Mouse (Mus musculus): ENCODE results near the gene Tial1.

The Tial1 gene

GRCm38 (mm10) chr7:128461285-128462215, at the start of gene Tial1:
TSS of gene Tial1 (minus strand) at chr7:128461717.
- peak; percentile 99 for DNase-seq (ENCODE audit: low read depth)

GRCm38 (mm10) chr7:128504091-128504490, 42.6 kb upstream of the Tial1 start:
- no peak for DNase-seq (ENCODE audit: low read depth)

- peak; percentile 16 for DNase-seq (ENCODE audit: low read depth)
Measured at GRCm38 (mm10) chr7:128499801-128500200, 38.3 kb upstream of the Tial1 start.

- no peak for DNase-seq (ENCODE audit: low read depth)
Measured at GRCm38 (mm10) chr7:128494546-128494945, 33.0 kb upstream of the Tial1 start.

DNA sequence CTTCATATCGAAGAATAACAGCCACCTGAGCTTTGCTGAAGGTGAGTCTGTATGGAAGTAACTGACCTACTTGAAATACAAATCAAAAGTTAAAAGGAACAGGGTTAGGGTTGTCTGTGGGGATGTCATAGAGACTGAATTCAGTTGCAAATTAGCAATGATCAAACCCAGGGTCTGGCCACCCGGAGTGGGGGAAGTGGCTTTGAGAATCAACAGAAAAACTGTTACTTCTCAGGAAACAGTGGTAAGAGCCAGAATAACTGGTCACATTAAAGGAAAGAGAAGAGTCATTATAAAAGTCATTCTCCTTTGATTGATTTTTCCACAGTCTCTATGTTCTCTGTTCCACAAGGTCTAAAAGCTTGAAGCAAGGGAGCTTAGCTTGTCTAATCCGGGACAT, 27.5 kb upstream of the Tial1 start:
- no peak for DNase-seq (ENCODE audit: low read depth)

GRCm38 (mm10) chr7:128474322-128474721, 12.8 kb upstream of the Tial1 start:
- DNase-seq (ENCODE audit: low read depth), result peak; percentile 57

DNA sequence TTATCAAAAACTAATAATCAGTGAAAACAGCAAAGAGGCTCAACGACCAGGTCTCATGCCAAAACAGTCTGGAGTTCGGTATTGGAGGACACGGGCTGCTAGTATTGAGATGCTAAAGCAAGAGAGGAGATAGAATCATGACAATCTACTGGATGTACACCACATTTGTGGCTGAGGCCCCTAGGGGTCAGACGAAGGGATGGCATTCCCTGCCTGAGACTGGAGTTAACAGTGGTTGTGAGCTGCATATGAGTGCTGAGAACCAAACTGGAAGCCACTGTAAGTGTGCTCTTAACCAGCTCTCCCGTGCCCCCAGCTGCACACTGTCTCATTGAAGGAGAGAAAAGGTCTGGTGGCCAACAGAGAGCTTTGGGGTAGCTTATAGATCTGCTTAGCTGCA, 889 bp upstream of the Tial1 start:
- no peak for DNase-seq (ENCODE audit: low read depth)

- no peak for DNase-seq (ENCODE audit: low read depth)
Measured at GRCm38 (mm10) chr7:128460865-128461228, 670 bp downstream of the Tial1 start.

DNA sequence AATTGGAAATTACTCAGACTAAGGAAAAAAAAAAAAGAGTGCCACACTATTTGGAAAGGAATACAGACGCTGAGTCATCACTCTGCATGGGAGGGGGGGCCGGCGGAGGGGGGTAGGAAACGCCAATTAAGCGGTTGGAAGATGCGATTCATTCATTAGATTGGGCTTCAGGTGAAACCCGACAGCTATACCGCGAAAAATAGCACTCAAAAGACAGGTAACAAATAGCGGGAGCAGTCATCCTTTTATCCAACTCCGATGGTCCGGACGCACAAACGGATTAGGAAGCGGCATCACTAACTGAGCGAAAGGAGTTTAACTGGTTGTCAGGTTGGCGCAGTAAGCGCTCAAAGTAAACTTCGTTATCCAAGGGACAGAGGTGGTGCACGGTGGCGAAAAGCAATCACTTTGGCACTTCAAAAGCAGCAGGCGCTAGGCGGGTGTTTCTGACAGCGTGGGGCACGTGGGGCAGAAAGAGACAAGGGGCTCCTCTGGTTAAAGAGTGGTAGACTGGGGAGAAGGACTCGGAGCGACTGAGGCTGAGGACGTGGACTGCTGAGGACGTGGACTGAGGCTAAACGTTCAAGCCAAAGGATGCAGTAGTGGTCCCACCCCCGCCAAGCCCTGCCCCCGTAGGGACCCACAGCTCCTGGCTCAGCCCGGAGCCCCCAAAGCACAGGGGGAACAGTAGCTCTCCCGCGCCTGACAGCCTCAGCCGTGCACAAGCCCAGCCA, 1.2 kb downstream of the Tial1 start:
- peak; percentile 35 for DNase-seq (ENCODE audit: low read depth)

DNA sequence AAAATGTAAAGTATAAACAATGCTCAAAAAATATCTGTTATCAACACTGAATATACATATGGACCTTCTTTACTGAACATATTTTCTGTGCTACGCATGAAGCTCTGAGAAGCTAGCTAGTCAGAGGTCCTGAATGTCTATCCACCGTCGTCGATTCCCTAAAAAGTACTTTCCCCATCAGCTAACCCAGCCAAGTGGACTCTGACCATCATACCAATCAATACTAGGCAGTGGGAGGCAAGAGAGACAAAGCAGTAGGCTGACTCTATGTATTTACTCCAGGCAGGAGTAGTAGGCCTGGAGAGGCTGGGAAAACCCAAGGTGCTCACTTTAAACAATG, 1.8 kb downstream of the Tial1 start:
- no peak for DNase-seq (ENCODE audit: low read depth)

DNA sequence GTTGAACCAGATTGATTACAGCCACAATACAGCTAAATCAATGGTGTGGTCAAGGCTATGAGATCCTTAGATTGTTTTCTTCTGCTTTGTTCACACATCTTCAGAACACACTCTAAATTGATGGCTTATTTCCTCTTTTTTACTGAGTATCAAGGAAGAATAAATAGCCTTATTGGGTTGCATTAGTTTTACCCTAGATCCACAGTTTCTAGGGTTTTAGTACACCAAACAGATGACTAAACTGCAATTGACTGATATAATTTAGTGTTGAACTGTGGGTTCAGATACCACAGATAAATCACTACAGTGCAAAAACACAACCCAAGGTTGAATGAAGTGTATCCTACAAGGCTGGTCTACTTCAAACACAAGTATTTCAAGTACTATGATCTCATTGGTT, 3.5 kb downstream of the Tial1 start:
- no peak for DNase-seq (ENCODE audit: low read depth)

DNA sequence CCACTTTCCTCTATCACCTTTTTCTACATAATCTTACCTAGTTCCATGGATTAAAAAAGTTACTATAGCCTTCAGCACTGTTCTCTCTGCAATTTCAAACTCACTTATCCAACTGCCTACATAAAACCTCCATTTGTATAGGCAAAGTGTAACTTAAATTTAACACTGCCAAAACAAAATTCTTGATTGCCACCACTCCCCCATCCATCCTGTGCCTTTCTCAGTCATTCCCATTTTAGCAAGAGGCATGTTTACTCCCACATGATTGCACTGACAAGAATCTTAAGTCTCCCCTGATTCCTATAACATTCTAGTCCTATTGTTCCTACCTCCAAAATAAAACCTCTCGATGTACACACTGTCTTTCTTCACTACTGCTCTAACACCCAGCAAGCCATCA, 8.8 kb downstream of the Tial1 start:
- no peak for DNase-seq (ENCODE audit: low read depth)

DNA sequence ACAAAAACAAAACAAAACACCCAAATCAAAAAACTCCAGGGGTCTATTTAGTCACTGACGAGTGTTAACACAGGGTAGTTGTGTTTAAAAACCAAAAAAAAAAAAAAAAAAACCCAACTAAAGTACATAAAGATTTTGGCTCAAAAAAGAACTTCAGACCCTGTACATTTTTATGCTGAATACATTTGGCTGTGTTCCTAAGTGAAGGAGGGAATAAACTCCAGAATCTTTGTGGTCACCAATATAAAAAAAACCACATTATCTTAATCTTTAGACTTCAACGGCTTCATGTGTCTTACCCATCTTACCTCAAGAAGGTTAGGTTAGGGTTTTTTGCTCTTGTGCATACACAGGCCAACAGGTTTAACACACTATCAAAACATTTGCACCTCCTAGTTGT, 20.9 kb downstream of the Tial1 start:
- DNase-seq (ENCODE audit: low read depth), result no peak

DNA sequence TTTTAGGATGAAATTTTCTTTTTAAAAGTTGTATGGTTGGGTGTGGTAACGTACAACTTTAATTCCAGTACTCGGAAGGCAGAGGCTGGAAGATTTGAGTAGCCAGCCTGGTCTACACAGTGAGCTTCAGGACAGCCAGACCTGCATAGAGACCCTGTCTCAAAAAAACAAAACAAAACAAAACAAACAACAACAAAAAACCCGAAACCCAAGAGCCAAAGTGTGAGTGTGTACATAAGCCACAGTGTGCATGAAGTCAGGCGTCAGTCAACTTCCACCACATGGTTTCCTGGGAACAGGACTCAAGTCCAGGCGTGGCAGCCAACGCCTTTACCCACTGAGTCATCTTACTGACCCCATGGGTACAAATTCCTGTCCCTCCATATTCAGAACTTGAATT, 22.3 kb downstream of the Tial1 start:
- no peak for DNase-seq (ENCODE audit: low read depth)

- no peak for DNase-seq (ENCODE audit: low read depth)
Measured at GRCm38 (mm10) chr7:128438131-128438530, 23.4 kb downstream of the Tial1 start.

- no peak for DNase-seq (ENCODE audit: low read depth)
Measured at GRCm38 (mm10) chr7:128433213-128433612, 28.3 kb downstream of the Tial1 start.

DNA sequence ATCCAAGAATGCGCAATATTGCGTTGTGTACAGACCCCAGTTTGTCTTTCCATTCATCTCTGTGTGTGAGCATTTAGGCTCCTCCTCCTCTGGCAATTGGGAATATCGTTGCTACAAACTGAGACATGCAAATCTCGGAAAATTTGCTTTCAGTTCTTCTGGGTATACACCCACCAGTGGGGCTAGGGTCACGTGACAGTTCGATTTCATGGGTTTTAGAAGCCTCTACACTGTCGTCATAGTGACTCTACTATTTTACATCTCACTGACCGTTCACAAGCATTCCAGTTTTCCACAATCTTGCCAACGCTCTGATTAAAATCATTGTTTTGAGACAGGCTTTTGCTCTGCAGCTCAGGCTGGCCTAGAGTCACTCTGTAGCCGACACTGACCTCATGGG, 28.9 kb downstream of the Tial1 start:
- DNase-seq (ENCODE audit: low read depth), result no peak

- DNase-seq (ENCODE audit: low read depth), result peak; percentile 53
Measured at GRCm38 (mm10) chr7:128422491-128422890, 39.0 kb downstream of the Tial1 start.

- DNase-seq (ENCODE audit: low read depth), result no peak
Measured at GRCm38 (mm10) chr7:128421701-128422100, 39.8 kb downstream of the Tial1 start.

DNA sequence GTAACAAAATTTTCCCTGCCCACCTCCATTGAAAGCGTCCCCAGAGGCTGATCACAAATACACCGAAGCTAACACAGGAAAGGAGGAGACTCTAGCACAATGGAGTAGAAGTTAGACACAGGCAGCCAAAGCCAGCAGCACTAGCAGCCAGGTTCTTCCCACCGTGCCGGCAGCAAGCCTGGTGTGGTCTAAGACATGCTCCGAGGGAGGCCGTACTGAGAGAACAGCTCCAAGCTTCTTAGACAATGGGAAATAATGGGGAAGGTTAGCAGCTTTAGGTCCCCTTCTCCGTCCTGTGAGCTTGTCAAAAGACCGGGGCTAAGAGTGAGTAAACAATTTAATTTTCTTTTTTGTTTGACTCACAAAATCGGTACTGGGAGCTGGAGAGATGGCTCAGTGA, 41.8 kb downstream of the Tial1 start:
- no peak for DNase-seq (ENCODE audit: low read depth)

DNA sequence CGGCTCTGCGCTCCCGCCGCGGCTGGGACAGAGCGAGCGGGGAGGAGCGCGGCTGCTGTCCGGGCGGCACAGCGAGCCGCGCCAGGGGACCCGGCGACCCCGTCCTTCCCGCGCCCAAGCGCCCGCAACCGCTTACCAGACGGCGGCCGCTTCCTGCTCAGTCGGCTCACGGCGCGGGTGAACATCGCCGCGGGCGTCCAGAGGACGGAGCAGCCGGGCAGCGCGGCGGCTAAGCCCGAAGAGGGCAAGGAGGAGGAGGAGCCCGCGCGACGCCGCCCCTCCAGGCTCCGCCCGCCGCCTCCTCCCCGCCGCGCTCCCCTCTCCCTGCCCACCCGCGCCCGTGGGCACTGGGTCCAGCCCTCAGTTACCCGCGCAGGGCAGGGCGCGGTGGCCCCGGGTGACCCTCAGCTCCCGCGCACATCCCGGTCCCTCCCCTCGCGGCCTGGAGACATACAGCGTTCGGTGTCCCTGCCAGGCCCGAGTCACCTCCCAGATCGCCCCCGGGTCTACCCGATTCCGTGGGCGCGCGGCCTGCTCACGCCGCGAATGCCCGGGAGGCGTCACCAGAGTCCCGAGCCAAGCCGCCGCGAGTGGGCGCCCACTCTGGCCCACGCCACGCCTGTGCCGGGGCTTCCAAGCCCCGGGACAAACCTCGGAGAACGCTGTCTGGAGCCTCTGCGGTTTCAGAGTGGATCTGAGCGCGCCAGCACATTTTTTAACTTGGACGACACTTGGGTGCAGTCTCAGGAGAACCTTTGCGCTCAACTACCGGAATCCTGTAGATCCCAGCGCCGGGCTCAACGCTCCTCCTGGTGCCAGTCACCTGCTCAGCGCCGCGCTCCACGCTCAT, 43.4 kb downstream of the Tial1 start, which contains the start of gene Rgs10:
Rgs10 (minus strand) TSS at position 829 of the 850 bp plus-strand sequence.
- DNase-seq (ENCODE audit: low read depth), result no peak

DNA sequence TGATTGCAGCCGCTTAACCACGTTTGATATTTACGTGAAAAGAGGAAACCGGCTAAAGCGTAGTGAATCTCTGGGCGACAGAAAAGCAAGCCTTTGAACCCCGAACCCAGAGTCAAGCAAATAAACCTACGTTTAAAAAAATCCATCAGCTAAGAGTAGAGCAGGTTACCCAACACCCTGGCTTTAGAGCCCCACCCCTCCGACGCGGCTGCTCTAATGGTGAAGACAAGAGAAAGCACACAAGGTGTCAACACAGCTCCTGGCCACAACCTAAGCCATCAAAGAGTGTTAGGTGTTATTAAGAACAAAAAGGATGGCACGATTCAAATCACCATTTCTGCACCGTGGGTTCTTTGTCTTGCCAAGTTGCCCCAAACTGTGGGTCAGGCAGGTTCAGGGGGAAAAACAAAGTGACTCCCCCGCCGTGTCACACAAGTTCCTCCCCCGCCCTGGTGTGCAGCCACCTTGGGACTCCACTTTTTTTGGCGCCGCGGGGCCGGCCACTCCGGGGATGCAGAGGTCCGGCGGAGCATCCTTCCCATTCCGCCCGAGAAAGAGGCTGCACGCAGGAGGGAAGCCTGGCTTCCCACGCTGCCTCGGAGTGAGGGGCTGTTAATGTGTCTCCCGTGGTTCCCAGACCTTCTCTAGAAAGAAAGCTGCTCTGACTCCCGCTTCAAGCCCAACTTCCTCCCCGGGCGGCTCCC, 44.1 kb downstream of the Tial1 start:
- no peak for DNase-seq (ENCODE audit: low read depth)
